Mouse (Mus musculus) gastrocnemius, adult 2 months (tissue): ENCODE measurements around the gene Coro2b. TPM values are rescaled to one million over a fixed set of nuclear protein-coding genes. Genes with fewer than 3 reads are reported as not detected.

Source experiments
- DNase-seq: peaks from one replicate; pipeline ENCODE4 v3.0.0; 2022
- H3K27ac ChIP-seq: fragments of 200-600 bp; 2 replicates; pipeline ENCODE4 v1.8.1; 2022; ENCODE audit warnings: mild to moderate bottlenecking
- H3K4me3 ChIP-seq: fragments of 200-600 bp; 2 replicates; pipeline ENCODE4 v1.8.1; 2022; ENCODE audit warnings: mild to moderate bottlenecking, moderate library complexity
- CTCF ChIP-seq: fragments of 200-600 bp; IDR thresholded peaks from 2 replicates; pipeline ENCODE4 v1.8.1; 2022; ENCODE audit warnings: antibody characterized with exemption, mild to moderate bottlenecking, moderate library complexity
- intact Hi-C: fragments of 180-260 bp; cut with DNase I; formaldehyde crosslinking; loops from one replicate; pipeline ENCODE4 v1.15.1; 2025
- total RNA-seq, 2 experiments: library from RNA; stranded (reverse); gene quantifications; 2 replicates each; pipeline ENCODE4 v1.2.3; 2021

The Coro2b gene
- total RNA-seq, 2 experiments from 2014 or later = 6.7 to 8.7 TPM

DNA sequence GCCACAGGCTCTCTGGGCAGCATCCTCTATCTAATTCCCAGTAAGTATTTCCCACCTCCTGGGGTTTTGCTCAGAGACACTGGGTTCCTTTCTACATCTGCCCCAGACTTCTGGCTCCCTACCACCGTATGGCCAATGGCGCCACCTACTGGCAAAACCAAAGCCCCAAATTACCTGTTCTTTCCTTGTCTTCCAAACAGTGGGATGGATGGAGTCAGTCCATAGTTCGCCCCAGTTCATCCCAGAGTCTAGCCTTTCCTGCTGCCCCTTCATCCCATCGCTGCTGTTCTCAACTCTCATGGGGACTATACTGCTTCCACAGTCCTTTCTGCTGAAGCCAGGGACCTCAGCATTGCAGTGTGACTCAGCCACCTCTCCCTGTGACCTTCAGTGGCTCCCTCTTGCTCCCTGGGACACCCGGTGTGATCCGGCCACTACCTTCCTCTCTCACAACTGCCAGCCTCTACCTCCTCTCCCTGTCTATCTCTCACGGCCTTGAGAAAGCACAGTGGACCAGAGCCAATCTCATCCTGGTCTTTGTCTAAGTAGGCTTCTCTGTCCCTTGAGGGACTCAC, 16.6 kb upstream of the Coro2b start:
- peak; percentile 86 for TF ChIP-seq CTCF
- DNase-seq = peak; percentile 81
- Histone ChIP-seq H3K27ac (no peak overlapping the region), H3K4me3 (no peak overlapping the region)
- intact Hi-C loops = loop anchor here (1.0 to 10.0 kb wide), 3 partner anchors 179 to 266 kb away; no protein-coding TSS in a partner anchor

DNA sequence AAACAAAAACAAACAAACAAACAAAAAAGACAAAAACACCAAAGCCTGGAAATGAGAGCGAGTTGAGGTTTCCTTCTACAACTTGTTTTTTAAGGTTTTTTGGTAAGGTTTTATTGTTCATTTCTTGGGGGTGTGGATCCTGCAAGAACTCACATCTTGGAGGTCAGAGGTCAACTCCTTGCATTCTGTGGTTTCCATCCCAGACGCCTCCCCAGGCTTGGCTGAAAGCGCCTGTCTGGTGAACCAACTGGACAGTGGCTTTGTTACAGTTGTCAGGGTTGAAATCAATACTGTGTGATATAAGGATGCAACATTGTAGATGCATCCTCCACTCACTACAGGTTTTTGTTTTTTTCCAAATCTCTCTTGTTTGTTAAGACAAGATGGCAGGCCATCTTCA, 14.7 kb upstream of the Coro2b start:
- no peak for TF ChIP-seq CTCF
- DNase-seq = no peak
- Histone ChIP-seq H3K4me3 (no peak overlapping the region), H3K27ac (no peak overlapping the region)
- intact Hi-C loops = loop anchor here (5.0 to 10.0 kb wide), 2 partner anchors 177 to 226 kb away; no protein-coding TSS in a partner anchor

DNA sequence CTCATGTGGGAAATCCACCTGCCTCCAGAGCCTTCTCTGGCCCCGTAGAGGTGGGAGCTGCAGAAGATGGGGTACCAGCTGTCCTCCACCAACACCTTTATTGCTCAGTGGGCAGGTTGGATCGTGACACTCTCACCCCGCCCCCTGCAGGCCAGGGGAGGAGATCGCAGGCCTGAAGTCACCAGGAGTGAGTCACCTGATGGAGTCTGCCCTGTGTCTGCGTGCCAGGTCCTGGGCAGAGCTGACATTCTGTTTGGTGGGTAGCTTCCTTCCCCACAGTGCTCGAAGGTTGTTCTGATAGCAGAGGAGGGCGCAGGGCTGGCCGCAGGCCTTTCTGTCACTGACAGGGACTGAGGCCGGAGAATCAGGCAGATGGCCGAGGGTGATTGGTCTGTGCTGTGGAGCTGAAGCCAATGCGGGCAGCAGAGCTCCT, 13.8 kb upstream of the Coro2b start:
- Histone ChIP-seq H3K4me3 (no peak overlapping the region), H3K27ac (no peak overlapping the region)
- intact Hi-C loops = loop anchor here (5.0 to 10.0 kb wide), 2 partner anchors 176 to 227 kb away; no protein-coding TSS in a partner anchor
- TF ChIP-seq CTCF = peak; percentile 71
- peak; percentile 67 for DNase-seq

DNA sequence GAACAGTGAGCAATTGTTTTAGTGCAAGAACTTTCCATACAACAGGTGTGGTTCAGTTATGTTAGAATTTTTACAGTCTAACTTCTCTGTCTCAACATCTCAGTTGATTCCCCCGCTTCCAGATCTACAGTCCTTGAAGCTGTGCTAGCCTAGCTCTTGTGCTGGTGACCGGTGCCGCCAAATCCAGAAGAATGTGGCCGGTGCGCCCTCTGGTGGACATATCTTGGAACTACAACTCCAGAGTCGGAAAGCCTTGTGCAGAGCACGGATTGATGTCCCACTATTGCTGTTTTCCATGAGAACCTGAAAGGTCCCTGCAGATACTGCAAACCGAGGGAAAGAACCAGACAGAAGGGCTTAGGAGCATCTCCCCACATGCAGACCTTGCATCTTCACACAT, 13.0 kb upstream of the Coro2b start:
- peak; percentile 89 for DNase-seq
- H3K4me3 ChIP-seq = no peak overlapping the region
- intact Hi-C loops = loop anchor here (1.0 to 10.0 kb wide), 3 partner anchors 80 to 227 kb away; no protein-coding TSS in a partner anchor
- TF ChIP-seq CTCF = peak; percentile 92
- no peak overlapping the region for H3K27ac ChIP-seq

DNA sequence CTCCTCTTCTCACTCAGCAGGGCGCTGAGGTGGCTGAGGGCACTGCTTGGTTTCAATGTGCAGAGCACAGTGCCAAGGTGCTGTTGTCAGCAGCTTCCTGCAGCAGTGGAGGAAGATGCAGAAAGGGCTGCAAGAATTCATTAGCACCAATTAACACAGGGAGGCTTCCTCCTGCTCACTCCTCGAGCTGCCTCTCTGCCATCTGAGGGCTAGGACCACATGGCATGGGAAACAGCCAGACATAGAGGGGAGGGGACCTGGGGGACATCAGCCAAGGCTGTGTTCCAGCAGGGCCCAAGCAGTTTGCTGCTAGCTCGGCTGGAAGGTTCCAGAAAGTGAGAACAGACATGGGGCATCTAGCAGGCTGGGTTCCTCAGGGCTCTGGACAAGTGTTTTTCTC, 10.6 kb upstream of the Coro2b start:
- Histone ChIP-seq H3K4me3 (no peak overlapping the region), H3K27ac (no peak overlapping the region)
- no peak for TF ChIP-seq CTCF
- intact Hi-C loops = no loop called here
- DNase-seq = no peak

DNA sequence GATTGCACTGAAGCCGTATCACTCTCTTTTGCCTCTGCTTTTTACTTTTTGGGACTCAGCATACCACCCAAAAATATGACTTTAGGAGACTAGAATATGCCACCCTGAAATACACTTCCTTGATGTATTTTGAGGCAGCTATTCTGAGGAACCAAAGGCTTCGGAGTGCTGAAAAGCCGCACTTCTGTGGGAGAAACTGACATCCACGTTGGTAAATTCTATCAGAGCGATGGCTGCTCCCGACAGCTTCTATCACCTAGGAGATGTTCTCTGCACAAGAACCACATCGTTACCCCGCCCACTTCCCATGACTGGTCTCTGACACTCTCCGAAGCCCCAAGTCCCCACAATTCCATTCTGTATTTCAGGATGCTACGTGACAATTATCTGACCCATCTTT, 8.0 kb upstream of the Coro2b start:
- Histone ChIP-seq H3K4me3 (no peak overlapping the region), H3K27ac (no peak overlapping the region)
- no peak for TF ChIP-seq CTCF
- no peak for DNase-seq
- intact Hi-C loops = no loop called here

DNA sequence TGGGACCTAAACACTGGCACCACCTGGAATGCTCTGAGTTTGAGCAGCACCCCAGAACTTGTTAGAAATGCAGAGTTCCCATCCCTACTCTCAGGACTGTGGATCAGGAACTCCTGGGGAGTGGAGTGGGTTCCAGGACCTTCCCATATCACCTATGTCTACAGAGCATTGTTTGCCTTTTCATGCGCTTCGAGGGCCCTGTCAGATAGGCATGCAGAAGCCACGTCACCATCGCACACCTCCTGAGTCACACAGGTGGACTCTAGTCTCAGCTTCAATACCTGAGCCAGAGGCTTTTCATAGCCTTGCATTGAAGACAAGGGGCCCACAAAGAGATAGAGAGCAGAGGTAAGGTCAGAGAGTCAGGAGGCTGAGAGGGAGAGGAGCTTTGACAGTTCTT, 7.0 kb upstream of the Coro2b start:
- Histone ChIP-seq H3K4me3 (no peak overlapping the region), H3K27ac (no peak overlapping the region)
- intact Hi-C loops = no loop called here
- TF ChIP-seq CTCF = no peak
- DNase-seq = no peak

DNA sequence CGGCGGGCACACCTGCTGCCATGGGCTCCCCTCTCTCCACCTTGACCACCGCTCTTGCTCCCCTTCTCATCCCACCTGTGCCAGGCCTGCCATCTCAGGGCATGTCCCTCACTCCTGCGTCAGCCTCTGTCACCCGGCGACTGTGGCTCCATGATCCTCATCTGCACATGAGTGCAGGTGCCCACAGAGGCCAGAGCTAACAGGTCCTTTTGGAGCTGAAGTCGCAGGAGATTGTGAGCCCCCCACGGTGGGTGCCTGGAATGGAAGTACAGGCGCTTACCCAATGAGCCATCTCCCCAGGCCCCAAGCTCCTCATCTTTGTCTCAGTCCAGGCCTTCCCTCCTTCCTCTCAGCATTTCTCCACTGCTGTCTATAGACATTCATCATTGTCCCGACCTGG, 4.8 kb upstream of the Coro2b start:
- no peak overlapping the region for H3K27ac ChIP-seq
- intact Hi-C loops = no loop called here
- no peak for DNase-seq
- no peak for TF ChIP-seq CTCF
- H3K4me3 ChIP-seq = no peak overlapping the region

DNA sequence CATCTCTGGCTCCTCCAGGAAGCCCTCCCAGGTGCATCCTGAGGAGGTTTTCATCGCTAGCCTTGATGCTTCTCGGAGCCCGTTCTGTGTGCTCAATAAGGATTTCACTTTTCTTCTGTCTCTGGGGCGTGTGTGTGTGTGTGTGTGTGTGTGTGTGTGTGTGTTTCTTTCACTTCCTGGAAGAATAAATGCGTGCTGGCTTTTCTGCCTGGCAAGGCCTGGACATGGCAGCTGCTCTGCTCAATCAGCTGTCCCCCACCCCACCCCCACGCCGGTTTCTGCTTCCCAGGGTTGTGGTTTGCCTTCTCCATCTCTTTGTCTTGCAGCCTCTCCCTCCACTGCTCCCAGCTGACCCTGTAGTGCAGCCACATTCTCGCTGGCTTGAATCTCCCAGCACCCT, 4.3 kb upstream of the Coro2b start:
- Histone ChIP-seq H3K27ac (no peak overlapping the region), H3K4me3 (no peak overlapping the region)
- TF ChIP-seq CTCF = no peak
- peak; percentile 63 for DNase-seq
- intact Hi-C loops = no loop called here

DNA sequence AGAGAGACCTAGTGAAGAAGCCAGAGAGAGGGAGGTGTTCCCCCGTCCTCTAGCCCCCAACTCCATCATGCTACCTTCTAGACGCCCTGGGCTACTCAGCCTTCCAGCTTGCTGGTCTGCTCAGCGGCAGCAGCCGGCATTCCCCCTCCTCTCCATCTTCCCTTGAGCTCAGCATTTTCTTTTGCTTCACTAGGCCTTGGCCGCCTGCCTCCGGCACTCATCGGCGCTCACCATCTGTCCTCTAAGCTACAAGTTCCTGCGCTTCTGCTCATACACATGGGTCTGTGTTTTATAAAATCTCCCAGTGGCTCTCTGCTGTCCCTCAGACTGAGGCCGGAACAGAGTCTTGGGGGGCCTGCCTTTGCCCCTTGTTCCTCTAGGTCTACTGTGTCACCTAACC, 3.9 kb upstream of the Coro2b start:
- no peak for DNase-seq
- intact Hi-C loops = no loop called here

DNA sequence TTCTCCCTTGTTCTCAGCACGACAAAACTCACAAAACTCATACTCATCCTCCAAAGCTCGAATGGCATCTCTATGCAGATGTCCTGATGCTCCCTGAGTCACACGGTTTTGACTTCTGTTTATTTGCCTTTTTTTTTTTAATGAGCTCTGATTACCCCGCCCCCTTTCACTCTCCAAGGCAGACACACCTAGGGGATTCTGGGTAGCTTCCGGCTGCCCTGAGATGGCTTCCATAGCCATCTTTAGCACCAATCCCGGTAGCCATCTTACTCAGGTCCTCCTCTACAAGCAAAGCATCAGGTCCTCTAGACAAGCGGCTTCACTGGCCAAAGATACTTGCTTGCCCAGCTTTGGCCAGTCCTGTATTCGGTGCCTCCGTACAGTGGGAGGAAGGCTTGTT, 3.3 kb upstream of the Coro2b start:
- Histone ChIP-seq H3K27ac (no peak overlapping the region), H3K4me3 (no peak overlapping the region)
- no peak for DNase-seq
- intact Hi-C loops = no loop called here
- no peak for TF ChIP-seq CTCF

More for the DNA sequence above, 3.9 kb upstream of the Coro2b start:
- TF ChIP-seq CTCF = no peak
- Histone ChIP-seq H3K27ac (no peak overlapping the region; the same call in 1 of the 2 replicates), H3K4me3 (no peak overlapping the region)

DNA sequence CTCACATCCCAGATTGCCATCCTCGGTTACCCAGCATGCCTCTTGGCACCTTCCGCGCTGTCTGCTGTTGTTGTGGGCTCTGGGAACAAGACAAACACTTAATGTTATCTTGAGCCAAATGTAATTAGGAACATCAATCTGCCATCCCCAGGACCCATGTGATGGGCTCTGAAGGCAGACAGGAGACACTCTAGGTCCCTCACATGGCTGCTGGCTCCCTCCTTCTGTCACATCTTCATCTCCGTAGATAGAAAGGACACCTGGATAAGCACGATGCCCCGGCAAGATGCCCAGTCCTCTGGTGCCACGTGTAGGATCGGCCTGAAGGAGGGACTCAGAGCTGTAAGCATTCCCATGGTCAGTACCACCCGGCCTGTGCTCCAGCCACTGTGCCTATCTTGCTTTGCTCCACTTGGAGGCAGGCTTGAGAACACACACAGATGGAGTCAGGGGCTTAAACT, 2.4 kb upstream of the Coro2b start:
- H3K27ac ChIP-seq = no peak overlapping the region
- no peak for DNase-seq
- intact Hi-C loops = loop anchor here (5.0 kb wide), 1 partner anchor 122 kb away; no protein-coding TSS in a partner anchor
- H3K4me3 ChIP-seq = no peak overlapping the region
- TF ChIP-seq CTCF = no peak

DNA sequence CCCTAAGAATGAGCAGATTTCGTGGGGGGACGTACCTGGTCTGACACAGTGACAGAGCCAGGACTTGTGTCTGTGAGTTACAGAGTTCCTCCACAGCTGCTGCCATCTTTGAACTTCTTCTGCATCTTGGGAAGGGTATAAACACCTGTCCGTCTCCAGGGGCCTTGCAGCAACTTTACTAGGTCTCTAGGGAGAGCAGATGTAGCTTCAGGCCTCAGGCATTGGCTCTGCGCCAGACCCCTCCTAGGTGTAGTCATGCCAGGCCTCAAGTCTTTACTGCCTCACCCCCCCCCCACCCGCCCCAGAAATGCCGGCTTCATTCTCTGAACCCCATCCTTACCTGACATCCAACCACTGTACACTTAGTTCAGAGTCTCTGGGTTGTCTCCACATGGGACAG, 1.1 kb upstream of the Coro2b start:
- no peak overlapping the region for H3K27ac ChIP-seq
- no peak overlapping the region for H3K4me3 ChIP-seq
- intact Hi-C loops = loop anchor here (5.0 kb wide), 1 partner anchor 121 kb away; no protein-coding TSS in a partner anchor
- no peak for DNase-seq
- TF ChIP-seq CTCF = no peak
